Mouse (Mus musculus) B cell, adult 2 months (primary cell): ENCODE measurements at regions not wholly inside any gene's neighbourhood (a gene's known extent, or its start where the extent isn't known, plus 50 kb on each side); places are given as distances from the start of the nearest gene placed in this dataset.

Source experiments
- DNase-seq, 2 experiments: peaks; one replicate each; pipeline ENCODE4 v3.0.0; 2022

DNA sequence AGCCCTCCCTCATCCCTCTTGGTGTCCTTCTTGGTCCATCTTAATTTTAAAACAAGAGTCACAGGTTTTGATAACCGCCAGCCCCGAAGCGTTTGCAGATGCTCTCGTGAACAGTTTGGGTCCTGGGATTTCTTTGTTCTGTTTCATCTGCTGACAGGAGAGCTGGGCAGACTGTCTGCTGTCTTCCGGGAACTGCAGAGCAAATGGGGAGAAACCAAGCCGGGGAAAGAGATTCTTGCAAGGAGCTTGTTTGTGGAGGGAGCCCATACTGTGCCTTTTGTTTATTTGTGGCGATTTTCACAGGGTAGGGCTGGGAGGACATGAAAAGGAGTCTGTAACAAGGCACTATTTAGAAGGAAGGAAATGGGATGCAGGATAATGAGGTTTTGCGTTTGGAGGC, 223.6 kb upstream of the Mmadhc start:
- DNase-seq: no peak

DNA sequence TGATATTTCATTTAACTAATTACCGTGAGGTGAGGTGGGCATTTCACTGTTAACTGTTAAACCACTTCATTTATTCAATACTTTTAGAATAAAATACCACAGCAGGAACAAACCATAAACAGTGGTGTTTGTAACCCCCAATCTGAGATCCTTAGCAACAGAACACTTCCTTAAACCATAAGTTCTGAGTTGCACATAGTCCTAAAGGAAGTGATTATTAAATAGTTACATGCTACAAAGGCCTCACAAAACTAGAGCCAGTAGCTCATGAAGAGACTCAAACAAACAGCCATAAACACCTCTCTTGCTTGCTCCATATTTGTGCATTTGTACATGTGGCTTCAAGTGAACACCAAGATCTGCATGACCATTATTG, 222.5 kb upstream of the Mmadhc start:
- DNase-seq: no peak

DNA sequence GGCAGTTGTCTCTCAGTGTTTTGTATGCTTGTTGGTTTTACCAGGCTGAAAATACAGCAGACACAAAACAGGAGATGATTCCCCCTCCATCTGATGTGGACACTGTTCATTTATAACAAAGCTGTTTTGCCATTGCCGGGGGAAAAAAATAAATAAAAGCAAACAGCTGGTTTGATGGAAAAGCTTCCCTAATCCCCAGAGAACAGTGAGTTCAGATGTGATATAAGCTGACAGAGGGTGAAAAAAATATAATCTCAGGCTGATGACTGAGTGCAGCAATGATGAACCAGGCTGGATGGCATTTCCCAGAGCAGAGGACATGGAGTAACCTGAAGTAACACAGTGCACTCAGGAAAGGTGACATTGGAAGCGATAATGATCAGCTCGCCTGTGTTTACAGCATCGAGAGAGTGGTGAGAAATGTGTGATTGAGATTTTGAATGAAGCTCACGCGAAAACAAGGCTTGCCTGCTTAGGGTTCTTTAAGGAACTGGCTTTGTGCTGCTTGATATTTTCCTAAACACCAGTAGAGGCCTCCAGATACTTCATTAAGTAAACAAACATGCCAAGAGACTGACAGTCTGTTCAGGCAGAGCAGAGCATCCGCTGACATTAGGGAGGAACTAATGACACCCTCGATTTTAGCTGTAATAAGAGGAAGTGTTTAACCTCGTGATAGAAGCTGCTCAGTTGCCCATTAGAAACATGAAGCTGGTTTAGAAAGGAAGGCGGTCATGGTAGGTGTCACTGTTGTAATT, 221.9 kb upstream of the Mmadhc start:
- DNase-seq: peak; percentile 14

DNA sequence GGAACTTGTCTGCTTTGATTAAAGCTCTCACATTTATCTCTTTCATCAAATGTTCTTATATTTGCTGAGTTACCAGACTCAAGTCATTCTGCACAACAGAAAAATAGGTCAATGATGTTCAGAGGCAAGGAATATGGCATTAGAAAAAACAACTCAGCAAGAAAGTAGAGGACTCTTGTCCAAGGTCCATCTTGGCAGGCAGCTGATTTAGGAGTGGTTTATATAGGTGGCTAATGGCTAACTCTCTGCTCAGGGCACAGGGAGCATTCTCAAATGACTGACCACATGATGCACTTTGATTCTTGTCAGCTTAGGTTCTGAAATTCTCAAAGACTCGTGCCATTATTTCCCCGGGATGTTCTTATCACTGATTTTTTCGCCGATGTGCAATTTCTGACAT, 216.7 kb upstream of the Mmadhc start:
- no peak for DNase-seq

DNA sequence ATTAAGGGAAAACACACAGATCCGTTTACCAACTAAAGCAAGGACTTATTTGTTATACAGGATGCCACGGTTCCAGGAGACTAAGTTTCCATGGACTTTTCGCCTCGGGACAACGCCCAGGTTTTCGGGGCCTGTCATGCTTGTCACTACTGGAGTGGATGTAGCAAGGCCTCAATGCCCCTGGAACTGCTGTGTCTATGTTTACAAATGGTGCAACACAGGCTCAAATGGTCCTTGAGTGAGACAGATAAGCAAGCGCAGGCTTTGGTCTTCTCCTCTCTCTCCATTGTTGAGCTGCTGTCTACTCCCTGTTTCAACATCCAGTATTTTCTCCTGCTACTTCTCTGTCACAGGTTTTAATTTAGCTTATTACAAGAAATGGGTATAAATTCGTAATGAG, 202.1 kb upstream of the Mmadhc start:
- DNase-seq: no peak

DNA sequence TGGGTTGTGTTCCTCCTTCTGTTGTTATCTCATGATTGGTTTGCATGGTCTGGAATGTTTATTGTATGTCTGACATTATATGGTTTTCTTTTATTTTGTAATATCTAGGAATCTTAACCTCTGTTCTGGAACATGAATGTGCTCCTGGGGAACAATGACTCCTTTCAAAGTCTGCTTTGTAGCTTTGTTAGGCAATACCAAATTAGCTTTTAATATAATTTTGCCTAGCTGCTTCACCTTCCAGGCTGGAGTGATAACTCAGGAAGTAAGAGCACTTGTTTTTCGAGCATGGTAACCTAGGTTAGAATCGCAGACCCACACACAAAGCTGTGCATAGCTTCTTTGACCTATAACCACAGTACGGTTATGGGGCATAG, 199.4 kb upstream of the Mmadhc start:
- no peak for DNase-seq

DNA sequence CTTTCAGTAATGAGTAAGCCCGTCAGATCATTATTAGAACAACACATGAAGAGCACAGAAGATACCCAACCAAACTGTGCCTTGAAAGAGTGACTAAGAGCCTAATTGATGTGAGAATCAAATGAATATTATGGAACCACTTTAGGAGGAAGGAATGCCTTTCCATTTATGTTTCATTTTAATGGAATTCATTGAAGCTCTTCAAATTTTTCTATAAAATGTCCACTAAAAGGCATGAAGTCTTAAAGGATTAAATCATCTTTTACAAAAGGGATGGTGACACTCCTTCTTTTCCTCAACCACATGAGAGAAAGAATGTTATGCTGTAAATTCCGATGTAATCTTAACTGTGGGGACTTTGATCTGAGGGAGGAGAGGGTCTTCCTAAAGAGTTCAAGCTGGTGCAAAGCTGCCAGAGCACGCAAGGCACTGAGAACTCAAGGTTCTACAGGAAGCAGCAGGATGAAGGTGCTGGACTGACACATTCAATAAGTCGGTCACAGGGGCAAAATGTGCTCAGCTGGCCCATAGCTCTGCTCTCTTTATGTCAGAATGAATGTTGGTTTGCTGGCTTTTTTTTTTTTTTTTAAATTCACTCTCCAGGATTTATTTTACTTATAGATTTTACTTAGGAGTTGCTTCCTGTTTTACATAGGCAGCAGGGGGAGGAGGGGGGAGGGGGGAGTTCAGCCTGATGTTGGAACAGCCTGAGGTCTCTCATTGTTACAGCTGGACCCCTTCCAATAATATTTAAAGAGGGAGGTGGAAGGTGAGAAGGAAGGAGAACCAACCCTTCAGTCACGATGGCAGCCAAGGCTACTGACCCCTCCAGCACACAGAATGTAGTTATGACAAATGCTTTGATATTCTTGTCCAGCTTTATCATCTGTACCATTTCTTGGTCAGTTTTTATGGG, 198.8 kb upstream of the Mmadhc start:
- DNase-seq: no peak

DNA sequence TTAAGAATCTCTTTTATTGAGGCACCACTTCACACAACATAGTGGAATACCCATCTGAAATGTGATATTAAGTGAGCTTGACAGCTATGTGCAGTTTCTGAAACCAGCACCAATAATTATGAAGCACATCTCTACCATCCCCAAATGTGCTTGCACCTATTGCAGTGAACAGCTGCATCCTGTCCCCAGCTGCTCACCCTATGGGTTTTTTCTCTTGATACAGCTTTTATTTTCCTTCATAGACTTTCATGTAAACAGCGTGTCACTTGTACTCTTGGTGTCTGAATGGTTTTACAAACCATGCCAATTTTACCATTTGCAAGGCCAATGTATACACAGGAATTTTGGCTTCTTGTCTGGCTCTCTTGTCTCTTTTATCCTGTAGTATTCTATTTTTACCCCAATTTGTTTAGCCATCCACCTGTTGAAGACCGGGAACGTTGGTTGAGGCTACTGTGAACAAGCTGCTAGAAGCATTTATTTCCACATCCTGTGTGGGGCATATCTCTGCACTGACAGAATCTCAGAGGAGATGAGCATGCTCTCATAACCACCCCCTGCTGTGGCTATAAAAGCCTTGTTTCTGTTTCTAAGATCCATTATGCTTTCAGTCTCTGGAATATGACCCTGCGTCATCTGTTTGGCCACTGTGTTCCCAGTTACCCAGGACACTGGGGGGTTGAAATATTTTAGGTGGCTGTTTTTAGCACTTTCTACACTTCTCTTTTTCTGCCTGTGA, 197.2 kb upstream of the Mmadhc start:
- no peak for DNase-seq

DNA sequence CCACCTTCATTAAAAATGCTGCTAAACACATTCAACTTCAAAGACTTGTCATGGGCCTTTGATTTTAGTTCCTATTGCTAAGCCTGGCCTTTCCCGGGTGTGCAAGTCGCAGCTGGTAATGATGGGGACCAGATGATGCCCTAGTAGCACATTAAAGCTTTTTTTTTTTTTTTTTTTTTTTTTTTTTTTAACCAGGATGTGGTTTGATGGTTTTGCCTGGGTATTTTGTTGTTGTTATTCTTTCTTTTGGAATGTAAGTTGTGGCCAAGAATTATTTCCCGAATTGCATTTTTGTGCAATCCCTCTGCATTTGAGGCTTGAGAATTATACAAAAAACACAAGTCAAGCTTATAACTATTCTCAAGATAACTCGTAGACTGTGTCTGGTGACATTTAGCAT, 167.2 kb upstream of the Mmadhc start:
- no peak for DNase-seq

DNA sequence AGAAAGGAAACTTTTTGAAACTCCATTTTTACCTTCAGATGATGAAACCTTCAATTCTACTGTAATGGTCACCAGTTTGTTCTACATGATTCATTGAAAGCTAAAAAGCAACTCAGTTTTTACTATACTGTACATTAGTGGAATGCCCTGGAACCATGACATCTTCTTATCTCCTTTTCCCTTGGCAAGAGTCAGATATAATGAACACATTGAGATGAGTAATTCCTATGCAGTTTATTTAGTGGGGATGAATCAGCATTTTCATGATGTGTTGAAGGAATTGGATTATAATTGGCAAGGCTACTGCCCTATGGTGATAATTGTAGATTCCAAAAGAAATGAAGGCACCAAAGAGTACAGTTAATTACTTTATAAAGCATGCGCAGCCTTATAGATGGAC, 165.8 kb upstream of the Mmadhc start:
- no peak for DNase-seq

DNA sequence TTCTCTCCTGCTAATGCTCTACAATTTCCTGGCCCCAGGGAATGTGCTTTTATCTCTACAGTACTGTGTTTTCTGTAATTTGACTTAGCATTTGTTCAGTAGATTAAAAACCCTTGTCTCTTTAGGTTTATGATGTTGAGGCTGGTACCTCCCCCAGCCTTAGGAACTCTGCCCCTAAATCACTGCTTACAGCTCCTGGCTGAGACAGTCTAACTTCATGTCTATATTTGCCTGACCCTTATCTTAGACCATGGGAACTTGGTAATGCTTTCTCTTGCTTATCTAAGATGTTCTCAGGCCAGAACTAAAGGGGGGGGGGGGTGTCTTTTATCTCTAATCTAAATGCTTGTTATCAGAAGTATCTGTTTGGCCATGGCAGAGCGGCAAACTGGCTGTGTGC, 160.1 kb upstream of the Mmadhc start:
- no peak for DNase-seq

DNA sequence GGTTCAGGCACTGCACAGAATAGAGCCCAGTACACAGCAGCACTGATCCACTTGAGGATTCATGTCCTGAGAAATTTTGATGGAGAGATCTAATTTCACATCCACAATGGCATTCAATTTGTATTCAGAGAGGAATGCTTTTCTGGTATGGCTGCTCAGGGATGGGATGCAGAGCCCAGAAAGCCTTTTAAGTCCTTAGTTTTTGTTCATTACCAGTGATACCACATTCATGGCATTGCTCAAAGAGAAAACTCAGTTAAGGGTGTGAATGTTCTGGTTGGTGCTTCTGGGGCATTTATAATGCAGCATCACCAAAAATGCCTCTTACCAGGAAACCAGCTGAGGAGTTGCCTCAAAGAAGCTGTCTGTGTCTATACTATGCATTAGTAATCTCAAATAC, 151.5 kb upstream of the Mmadhc start:
- DNase-seq: no peak

DNA sequence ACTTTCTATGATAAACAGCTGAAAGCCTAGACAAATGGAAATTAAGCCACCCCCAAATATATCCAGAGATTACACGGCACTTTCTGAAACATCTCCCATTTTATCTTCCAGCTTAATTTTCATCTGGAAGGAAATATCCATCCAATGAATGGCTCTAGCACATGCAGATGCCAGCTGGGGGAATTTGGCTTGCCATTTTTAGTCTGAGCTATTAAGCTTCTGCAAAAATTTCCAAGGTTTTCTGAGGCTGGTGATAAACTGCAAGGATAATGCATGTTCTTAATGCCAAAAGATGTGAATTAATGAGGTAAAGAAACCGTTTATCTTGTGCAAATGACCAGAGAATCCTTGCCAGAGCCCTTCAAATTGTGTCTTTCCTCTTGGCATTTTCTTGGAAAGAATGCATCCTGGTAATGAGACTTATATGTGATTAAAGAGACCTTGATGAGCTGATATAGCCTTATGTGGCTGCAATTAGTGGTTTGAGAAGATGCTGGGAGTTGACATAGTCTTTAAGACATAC, 149.4 kb upstream of the Mmadhc start:
- no peak for DNase-seq

DNA sequence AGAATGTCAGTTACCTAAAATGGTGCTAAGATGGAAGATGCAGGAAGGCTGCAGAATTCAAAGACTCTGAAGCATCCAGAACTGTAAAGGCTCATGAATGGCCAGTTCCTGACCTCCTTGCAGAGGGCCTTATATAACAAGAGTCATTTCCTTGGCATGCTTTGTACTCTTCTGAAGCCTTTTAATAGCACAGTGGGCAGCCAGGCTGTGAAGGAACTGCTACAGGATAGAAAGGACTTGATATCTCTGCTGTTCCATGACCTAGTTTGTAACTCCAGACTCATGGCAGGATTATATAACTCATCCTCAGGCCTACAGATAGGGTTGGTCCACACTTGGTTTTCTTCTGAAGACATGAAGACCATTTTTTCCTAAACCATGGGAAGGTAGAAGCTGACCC, 143.7 kb upstream of the Mmadhc start:
- no peak for DNase-seq

DNA sequence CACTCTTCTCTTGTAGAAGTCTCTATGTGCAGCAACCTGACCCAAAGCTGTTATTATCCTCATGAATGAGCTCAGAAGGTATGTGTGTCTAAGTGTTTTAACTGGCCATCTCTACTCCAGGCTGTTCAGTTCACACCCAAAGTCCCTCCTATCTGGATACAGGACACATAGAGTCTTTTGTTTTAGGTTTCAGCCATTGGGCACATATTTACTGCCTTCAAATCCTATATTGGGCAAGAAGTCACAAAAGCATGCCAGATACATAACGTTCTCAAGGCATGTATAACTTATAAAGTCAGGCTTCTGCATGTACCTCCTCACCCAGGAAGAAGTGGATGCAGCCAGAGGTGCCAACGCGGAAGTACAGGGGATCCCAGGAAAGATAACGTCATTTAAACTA, 136.6 kb upstream of the Mmadhc start:
- DNase-seq: no peak

DNA sequence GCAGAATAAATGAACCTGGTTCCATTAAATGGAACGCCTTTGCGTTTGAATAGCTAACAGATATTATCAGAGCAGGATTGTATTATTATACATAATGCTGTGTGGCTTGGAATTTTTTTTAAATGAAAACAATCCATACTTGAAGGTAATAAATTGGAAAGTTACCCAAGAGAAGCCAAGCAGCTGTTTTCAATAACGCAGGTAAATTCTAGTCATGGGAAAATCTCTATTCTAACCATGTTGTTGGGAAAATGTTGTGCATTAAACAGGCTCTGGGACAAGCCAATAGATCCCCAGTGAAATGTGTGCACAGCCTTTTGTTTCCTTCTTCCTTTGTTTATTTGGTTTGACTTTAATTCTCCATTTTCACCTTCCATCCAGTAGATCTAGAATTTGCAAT, 128.6 kb upstream of the Mmadhc start:
- DNase-seq: no peak

DNA sequence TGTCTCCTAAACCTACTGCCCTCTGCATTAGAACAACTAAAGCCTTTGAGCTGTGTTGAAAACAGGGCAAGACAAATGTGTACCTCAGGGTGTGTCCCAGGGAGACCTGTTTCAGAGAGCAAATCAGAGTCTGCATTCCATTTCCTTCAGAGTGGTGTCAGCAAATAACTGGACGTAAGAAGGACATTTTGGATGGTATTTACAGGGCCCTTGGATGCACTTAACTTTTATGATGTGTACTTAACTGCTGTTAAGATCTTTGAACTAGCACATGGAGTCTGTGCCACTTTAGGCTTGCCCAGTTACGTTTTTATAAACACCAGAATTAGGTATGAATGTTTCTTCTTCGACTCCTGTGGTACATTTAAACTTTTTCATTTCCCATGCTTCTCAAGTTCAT, 123.0 kb upstream of the Mmadhc start:
- no peak for DNase-seq

DNA sequence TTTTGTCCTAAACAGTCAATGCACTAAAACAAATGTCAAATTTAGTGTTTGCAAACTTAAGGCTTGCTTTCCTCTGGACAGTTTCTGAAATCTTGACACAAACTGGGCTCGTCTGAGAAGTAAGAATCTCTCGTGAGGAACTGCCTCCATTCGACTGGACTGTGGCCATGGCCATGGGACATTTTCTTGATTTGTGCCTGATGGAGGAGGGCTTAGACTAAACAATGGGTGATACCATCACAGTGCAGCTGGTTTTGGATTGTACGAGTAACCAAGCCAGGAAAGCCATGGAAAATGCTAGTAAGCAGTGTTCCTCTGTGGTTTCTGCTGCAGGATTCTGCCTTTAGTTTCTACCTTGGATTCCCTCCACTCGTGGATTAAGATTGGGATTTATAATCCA, 121.0 kb upstream of the Mmadhc start:
- DNase-seq: no peak

DNA sequence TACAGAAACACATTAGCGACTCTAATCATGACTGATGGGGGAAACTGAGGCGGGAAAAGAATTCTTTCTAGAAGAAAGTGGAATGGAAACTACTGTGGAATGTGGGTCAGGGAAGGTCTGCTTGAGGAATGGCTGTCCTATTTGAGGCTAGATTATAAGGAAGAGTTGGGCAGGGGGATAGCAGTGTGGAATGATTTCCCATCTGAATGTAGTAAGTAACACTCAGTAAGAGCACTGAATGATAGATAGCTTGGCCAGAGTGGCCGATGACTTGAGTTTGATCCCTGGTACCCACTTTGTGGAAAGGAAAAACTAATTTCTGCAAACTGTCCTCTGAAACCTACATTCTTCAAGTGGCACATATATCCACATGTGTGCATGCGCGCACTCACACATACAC, 120.5 kb upstream of the Mmadhc start:
- no peak for DNase-seq

DNA sequence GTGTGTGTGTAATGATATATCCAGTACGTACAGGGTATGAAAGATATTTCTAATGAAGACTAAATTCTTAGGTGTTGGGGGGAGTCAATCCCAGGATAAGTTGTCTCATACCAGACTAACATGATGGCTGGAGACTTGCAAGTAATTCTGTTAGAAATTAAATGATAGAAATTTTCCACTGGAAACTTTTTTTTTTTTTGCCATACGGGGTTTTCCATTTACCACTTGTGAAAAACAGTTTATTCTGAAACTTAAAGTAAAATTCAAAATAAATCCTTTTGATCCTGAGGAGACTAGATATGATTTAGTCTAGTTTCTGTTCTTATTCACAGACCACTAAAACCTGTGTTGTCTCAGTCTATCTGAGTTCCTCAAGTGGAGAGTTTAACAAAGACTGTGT, 119.5 kb upstream of the Mmadhc start:
- DNase-seq: no peak

DNA sequence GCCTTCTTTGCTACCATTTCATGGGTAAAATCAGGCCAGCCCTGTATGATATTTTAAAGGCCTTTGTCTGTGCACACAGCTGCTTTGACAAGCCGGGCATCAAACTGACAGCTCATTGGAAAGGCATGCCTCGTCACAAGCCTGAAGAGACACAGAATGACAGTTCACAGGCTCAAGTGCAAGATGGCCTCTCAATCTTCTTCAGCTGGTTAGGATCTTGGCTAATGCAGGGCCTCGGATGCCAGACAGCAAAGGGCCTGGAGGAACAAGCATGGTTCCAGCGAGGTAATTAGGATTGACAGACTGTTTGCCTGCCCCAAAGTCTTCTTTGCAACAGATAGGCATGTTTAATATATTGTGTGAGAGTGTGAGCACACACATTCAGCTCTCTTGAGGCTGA, 109.3 kb upstream of the Mmadhc start:
- no peak for DNase-seq

DNA sequence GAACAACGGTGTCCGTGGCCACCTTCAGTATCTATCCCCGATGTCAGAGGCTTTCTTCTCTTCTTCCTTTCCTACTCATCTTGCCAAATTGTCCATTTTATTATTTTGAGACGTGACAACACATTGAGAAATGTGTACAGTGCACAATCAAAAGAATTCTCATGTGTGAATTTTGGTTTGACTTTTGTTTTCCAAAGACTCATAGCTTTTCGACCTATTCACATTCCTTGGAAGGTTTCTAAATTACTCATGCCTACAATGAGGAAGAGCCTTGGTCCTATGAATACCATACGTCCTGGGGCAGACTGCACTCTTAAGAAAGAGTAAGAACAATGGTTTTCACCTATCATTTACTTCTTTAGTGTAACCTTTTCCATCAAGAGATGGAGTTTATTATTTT, 106.5 kb upstream of the Mmadhc start:
- no peak for DNase-seq

DNA sequence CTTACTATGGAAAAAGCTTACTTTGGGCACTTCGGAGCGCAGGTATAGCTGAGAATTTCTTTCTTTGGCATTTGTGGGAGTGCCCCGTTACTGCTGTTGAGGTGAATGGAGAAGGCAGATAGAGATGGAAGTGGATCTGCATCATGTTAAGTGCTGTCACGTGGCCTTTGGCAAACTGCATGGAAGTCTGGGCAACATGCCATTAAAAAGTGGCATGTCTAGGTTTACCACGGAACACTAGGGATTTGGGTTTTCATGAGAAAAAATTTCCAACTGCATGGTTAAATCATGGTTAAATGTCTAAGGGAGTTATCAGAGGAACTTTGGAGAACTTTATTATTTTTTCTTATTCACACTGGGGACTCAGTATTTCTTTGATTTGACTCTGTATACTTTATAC, 102.0 kb upstream of the Mmadhc start:
- DNase-seq: no peak
